Mouse (Mus musculus) kidney, adult 8-10 months (tissue): ENCODE measurements at regions not wholly inside any gene's neighbourhood (a gene's known extent, or its start where the extent isn't known, plus 50 kb on each side); places are given as distances from the start of the nearest gene placed in this dataset.
A peak's percentile ranks its signal among the peaks of the same experiment; 100 is the strongest.

Experiments used
- DNase-seq, 2 experiments: peaks; one replicate each; pipeline ENCODE4 v3.0.0; 2022

GRCm38 (mm10) chr10:117940441-117941265, 94.8 kb upstream of the Rap1b start:
- peak; percentile 30 to 58 for DNase-seq

DNA sequence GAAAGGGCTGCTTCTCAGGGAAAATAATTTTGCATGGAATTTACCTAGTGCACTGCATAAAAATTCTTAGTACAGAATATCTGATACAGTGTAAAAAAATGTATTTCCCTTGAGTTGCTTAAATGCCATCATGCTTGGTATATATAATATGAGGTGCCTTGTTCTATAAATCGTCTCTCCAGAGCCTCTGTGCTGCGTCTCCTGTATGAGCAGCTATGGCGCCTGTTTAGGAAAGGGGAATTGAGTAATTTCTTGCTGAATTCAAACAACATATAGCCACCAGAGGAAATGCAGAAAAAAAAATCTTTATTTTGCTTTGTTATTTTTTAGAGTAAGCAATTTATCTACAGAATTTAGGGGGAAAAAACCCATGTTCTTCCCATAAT, 95.4 kb upstream of the Rap1b start:
- DNase-seq: no peak

DNA sequence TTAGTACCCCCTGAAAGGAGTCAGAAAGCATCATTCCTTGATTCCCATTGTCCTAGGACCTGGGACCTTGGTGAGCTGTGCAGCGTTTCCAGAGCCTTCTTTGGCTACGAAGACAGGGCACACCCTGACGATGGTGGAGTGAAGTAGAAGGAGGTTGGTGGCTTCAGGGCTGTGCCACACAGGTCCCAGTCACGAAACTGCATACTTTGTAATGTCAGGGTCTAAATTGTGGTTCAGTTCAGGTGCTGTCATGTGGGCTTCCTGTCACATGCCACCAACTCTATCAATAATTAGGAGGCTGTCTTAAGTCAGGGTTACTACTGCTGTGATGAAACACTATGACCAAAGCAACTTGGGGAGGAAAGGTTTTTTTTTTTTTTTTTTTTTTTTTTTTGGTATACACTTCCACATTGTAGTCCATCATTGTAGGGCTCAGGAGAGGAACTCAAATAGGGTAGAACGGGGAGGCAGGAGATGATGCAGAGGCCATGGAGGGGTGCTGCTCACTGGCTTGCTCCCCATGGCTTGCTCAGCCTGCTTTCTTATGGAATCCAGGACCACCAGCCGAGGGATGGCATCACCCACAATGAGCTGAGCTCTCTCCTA, 98.0 kb upstream of the Rap1b start:
- no peak for DNase-seq

GRCm38 (mm10) chr10:117947191-117947590, 101.4 kb upstream of the Rap1b start:
- DNase-seq: no peak

- DNase-seq: no peak
Observed at GRCm38 (mm10) chr10:117947911-117948310, 102.1 kb upstream of the Rap1b start.

DNA sequence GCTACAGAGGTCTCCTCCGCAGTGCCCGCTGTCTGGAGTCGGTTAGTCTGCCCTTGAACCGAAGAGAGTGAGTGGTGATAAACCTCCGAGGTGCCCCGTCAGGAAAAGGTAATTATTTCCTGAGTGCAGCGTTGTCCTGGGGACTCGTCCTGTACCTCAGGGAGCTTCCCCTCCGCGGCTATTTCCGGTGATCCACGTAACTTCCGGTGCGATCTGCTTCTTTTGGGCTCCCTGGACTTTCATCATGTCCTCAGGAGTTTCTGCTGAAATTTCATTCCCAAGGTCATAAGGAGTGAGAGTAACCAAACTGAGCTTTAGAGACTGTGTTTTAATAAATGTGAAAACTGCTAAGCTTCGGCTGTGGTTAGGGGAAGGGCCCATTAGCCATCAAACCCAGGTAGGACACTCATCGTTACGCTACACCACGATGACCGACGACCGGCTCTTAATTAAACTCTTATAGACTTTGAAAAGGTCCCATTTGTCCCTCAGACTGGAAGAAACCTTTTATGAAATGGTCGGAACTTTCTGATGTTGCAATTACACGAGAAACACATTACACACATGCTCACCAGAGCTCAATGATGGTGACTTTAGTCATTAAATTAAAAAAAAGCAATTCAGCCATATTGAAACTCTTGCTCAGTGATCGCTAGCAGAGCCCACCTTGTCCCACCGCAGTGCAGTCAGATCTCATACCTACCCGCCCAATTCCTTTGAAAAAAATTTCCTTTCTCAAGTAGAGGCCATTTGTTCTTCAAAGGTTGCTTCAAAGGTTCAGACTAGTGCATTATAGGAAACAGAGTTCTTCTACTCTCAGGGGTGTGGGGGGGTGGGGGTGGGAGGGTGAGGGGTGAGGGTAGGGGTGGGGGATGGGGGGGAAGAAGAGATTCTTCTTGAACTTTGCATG, 106.5 kb upstream of the Rap1b start:
- no peak for DNase-seq

GRCm38 (mm10) chr10:117953026-117953711, 107.3 kb upstream of the Rap1b start:
- no peak for DNase-seq

- DNase-seq: no peak
Observed at GRCm38 (mm10) chr10:117956174-117956950, 110.5 kb upstream of the Rap1b start.

GRCm38 (mm10) chr10:117974706-117975105, 128.9 kb upstream of the Rap1b start:
- DNase-seq: no peak

DNA sequence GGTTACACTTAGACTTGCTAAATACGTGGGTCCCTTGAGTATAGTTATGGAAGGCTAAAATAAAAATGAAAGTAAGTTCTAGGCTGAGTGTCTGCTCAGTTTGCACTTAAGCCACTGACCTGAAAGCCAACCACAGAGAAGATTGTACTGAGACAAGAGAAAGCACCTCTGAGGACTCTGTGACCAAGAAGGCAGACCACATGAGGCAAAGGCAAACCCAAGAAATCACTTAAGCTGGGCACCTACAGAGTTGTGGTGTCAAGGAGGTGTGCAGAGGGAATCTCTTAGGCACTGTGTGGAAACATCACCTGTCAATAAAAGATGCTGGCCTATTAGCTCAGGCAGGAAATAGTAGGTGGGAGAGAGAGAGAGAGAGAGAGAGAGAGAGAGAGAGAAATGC, 129.6 kb upstream of the Rap1b start:
- DNase-seq: no peak

GRCm38 (mm10) chr10:117979091-117979490, 133.3 kb upstream of the Rap1b start:
- DNase-seq: no peak

DNA sequence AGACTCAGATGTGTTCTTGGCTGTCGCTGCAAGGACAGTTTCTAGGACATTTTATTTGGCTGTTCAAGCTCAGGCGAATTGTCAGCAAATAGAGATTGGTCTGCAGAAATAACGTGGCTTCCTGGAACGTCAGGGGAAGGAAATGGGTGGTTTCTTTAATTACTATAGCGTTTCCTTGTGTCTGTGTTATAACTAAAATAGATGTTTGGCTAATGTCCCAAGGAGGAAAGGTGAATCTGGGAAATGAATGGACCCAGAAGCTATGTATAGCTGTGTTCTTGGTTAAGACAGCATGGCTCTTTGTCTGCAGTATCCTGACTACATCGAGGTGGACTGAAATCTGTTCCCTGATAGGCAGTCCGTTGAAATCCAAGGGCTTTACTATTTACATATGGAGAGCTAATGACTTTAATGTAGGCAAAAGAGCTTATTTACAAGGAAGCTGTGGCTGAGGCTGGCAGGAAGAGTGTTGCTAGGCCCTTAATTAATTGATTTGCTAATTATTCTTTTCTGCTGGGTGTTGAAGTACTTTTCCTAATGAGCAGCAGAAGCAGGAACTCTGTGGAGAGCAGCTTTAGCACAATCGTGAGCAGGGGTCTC, 136.9 kb upstream of the Rap1b start:
- peak in 1 of 2 experiments; percentile 58 for DNase-seq

GRCm38 (mm10) chr10:117983271-117983670, 137.4 kb upstream of the Rap1b start:
- peak in 1 of 2 experiments; percentile 22 for DNase-seq

GRCm38 (mm10) chr10:117984784-117985602, 139.2 kb upstream of the Rap1b start:
- no peak for DNase-seq

DNA sequence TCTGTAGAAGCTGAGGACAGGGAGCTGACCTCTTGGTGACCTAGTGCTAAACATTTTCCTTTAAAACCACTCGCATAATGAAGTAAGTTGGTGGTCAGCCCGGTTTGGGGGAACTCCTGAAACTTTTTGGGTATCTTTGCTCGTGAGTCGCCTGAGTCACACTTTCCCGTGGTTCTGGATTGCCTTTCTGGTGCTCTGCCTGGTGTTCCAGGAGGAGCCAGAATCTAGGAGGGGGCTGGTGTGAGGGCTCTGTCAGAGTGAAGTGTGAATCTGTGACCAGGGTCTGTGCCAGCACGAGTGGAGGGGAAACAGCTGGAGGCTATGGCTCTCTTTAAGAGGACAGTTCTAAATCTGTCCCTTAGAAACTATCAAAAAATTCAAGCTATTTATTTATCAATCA, 141.8 kb upstream of the Rap1b start:
- DNase-seq: no peak

DNA sequence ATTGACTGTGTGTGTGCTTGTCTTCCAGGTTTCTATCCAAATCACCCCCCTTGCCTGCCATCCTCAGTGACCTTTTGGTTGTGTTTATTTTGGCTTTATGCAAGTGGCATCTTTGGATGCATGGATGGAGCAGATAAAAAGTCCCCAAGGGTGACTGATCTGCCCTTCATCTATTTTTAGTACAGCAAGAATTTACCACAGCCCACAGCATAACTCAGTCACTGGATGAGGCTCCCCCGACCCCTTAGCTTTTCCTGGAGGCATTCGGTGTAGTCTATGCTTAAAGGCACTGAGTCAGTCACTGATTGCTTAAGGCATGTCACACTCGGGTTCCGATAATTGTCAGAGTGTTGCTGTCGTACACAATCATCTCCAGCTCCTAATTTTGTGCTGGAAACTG, 142.2 kb upstream of the Rap1b start:
- DNase-seq: no peak

DNA sequence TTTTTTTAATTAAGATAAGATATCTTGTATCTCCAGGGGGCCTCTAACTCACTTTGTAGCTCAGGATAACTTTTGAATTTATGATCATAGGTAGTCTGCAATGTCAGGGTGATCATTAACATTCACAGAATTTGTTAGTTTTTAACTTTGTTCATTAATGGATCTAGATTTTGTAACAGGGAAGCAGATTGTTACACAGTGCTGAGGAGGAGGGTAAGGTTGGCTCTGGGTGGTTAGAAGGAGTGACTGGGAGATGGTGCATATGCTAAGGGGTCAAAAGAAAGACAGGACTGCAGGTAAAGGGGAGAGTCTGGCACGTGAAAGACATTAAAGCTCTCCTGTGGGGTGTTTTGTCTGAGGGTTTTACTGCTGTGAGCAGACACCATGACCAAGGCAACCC, 145.3 kb upstream of the Rap1b start:
- DNase-seq: peak in 1 of 2 experiments; percentile 25

- DNase-seq: no peak
Observed at GRCm38 (mm10) chr10:117992317-117992716, 146.5 kb upstream of the Rap1b start.

DNA sequence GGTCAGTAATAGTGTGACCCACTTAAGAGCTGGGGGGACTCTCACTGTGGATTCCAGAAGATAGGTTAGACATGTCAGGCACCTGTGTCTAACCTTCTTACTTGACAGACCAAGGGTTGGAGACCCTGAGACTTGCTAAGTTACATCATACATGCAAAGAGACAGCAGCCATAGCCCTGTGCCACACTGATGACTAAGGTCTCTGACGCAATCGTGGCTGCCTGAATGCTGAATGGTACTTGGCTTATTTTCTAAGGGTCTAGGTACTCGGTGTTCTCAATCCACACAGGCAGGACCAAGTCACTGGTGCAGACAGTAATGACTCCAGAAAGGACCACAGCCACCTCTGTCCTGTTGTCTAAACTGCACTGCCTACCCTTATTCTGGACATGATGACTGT, 147.8 kb upstream of the Mdm1 start:
- no peak for DNase-seq

DNA sequence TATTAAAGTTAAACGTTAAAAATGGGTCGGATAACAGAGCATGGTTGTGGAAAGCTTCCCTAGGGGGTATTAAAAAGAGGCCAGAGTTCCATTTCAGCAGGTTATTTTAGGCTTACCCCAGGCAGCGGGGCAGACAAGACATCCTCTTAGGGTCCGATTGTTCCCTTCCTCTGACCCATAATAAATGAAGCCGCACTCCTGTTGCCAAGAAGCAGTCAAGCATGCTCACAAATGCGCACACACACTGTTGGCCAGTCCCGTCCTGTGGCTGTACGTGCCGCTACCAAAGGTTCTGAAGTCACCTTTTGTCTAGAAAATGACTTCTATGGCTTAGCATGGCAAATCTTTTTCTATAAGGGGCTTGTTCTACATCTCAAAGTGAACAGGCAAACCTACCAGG, 146.8 kb upstream of the Mdm1 start:
- DNase-seq: peak in 1 of 2 experiments; percentile 68

- DNase-seq: no peak
Observed at GRCm38 (mm10) chr10:117997796-117998195, 143.8 kb upstream of the Mdm1 start.
